Mouse (Mus musculus) intestine, embryonic 15.5 days (tissue): Measurements from ENCODE around the gene Cant1. TPM values are rescaled to one million over a fixed set of nuclear protein-coding genes. Genes with fewer than 3 reads are reported as not detected.

Source experiments
- ATAC-seq: fragments of 200-750 bp; cut with Nextera tagmentation; 2 replicates; pipeline ENCODE4 v1.8.0; 2017; ENCODE audit warnings: moderate TSS enrichment, moderate library complexity
- H3K27ac ChIP-seq: fragments of 300-500 bp; sonication (generic); 2 replicates; pipeline ENCODE4 v1.5.1; 2015; ENCODE audit warnings: mild to moderate bottlenecking, inconsistent platforms
- H3K27me3 ChIP-seq: fragments of 300-500 bp; sonication (generic); replicated peaks from 2 replicates; pipeline ENCODE4 v1.6.1; 2015; ENCODE audit warnings: inconsistent platforms
- H3K36me3 ChIP-seq: fragments of 300-500 bp; sonication (generic); 2 replicates; pipeline ENCODE4 v1.6.1; 2015; ENCODE audit warnings: inconsistent platforms
- H3K4me1 ChIP-seq: fragments of 300-500 bp; sonication (generic); replicated peaks from 2 replicates; pipeline ENCODE4 v1.6.1; 2015; ENCODE audit warnings: inconsistent platforms
- H3K4me2 ChIP-seq: fragments of 300-500 bp; sonication (generic); replicated peaks from 2 replicates; pipeline ENCODE4 v1.6.1; 2015; ENCODE audit warnings: mild to moderate bottlenecking, inconsistent platforms
- H3K4me3 ChIP-seq: fragments of 300-500 bp; sonication (generic); replicated peaks from 2 replicates; pipeline ENCODE4 v1.5.1; 2015; ENCODE audit warnings: inconsistent platforms
- H3K9ac ChIP-seq: fragments of 300-500 bp; sonication (generic); 2 replicates; pipeline ENCODE4 v1.6.1; 2015; ENCODE audit warnings: inconsistent platforms
- H3K9me3 ChIP-seq: fragments of 300-500 bp; sonication (generic); 2 replicates; pipeline ENCODE4 v1.6.1; 2016; ENCODE audit warnings: inconsistent platforms
- WGBS: fragments of 180-500 bp; shearing (Covaris S2); methylation state at CpG from one replicate; pipeline ENCODE4 v1.1.7; 2015; 5-methylcytosine and 5-hydroxymethylcytosine counted together
- polyA plus RNA-seq: library from polyadenylated mRNA; unstranded; fragments of >200 nt; fragmentation: Nextera tagmentation; extraction: Ambion mirVana; gene quantifications from 2 replicates; pipeline ENCODE4 v1.2.1, GENCODE M21; 2015

Gene Cant1
- polyA plus RNA-seq, 1 experiment from 2014 or later: 39.7 TPM

- H3K4me2 ChIP-seq: peak within 1 kb of the TSS; percentile 63
- no peaks in the 10 kb centered on the region for H3K36me3 ChIP-seq
- no peaks in the 10 kb centered on the region for H3K9me3 ChIP-seq
- WGBS: 1% methylated on average over 8 of the region's 8 CpGs
- peak within 1 kb of the TSS; percentile 82 for H3K27ac ChIP-seq
- peaks cover 40% of the 10 kb centered on the region for H3K4me1 ChIP-seq
- no peak for ATAC-seq
- peak within 1 kb of the TSS; percentile 30; the same call in 1 of the 2 replicates for H3K9ac ChIP-seq
- H3K4me3 ChIP-seq: peak within 1 kb of the TSS; percentile 38
- no peaks in the 10 kb centered on the region for H3K27me3 ChIP-seq
Observed at GRCm38 (mm10) chr11:118427986-118428385, 9.1 kb upstream of the Cant1 start, which contains the start of gene C1qtnf1. Gene C1qtnf1, plus strand, starts transcription at chr11:118428203.

GRCm38 (mm10) chr11:118427266-118427779 is 8.4 kb upstream of the Cant1 start:
- ATAC-seq: no peak
- Histone ChIP-seq H3K4me1 (peaks cover 40% of the 10 kb centered on the region), H3K4me2 (0 out of 2 replicates have a peak overlapping the region, but pooled peaks have one; percentile 63)

GRCm38 (mm10) chr11:118426765-118427164 is 7.9 kb upstream of the Cant1 start:
- H3K4me3 ChIP-seq: no peak overlapping the region
- H3K36me3 ChIP-seq: no peaks in the 10 kb centered on the region
- no peaks in the 10 kb centered on the region for H3K9me3 ChIP-seq
- peaks cover 38% of the 10 kb centered on the region for H3K4me1 ChIP-seq
- H3K27me3 ChIP-seq: no peaks in the 10 kb centered on the region
- H3K4me2 ChIP-seq: no peak overlapping the region
- no peak overlapping the region for H3K9ac ChIP-seq
- 69% methylated on average over 5 of the region's 5 CpGs for WGBS
- no peak for ATAC-seq
- no peak overlapping the region for H3K27ac ChIP-seq

More at GRCm38 (mm10) chr11:118427266-118427779, 8.4 kb upstream of the Cant1 start:
- no peak overlapping the region for H3K4me3 ChIP-seq
- no peaks in the 10 kb centered on the region for H3K36me3 ChIP-seq
- peak overlapping the region; percentile 82 for H3K27ac ChIP-seq
- no peaks in the 10 kb centered on the region for H3K27me3 ChIP-seq
- WGBS: 42% methylated on average over 3 of the region's 3 CpGs
- no peaks in the 10 kb centered on the region for H3K9me3 ChIP-seq
- no peak overlapping the region for H3K9ac ChIP-seq

GRCm38 (mm10) chr11:118424621-118425335 is 5.9 kb upstream of the Cant1 start:
- H3K4me3 ChIP-seq: no peak overlapping the region
- H3K27ac ChIP-seq: 0 out of 2 replicates have a peak overlapping the region, but pooled peaks have one; percentile 4
- 52% methylated on average over 13 of the region's 13 CpGs for WGBS
- no peak overlapping the region for H3K9ac ChIP-seq
- peaks cover 29% of the 10 kb centered on the region for H3K4me1 ChIP-seq
- H3K27me3 ChIP-seq: no peaks in the 10 kb centered on the region
- H3K9me3 ChIP-seq: no peaks in the 10 kb centered on the region
- no peaks in the 10 kb centered on the region for H3K36me3 ChIP-seq
- no peak for ATAC-seq
- H3K4me2 ChIP-seq: no peak overlapping the region

GRCm38 (mm10) chr11:118423266-118423971 is 4.5 kb upstream of the Cant1 start:
- 4% methylated on average over 18 of the region's 18 CpGs for WGBS
- peaks cover 17% of the 10 kb centered on the region for H3K4me1 ChIP-seq
- peak overlapping the region; percentile 26; the same call in 1 of the 2 replicates for H3K9ac ChIP-seq
- no peaks in the 10 kb centered on the region for H3K27me3 ChIP-seq
- ATAC-seq: no peak
- H3K36me3 ChIP-seq: no peaks in the 10 kb centered on the region
- no peak overlapping the region for H3K4me3 ChIP-seq
- peak overlapping the region; percentile 51 for H3K4me2 ChIP-seq
- H3K9me3 ChIP-seq: no peaks in the 10 kb centered on the region
- peak overlapping the region; percentile 29 for H3K27ac ChIP-seq

GRCm38 (mm10) chr11:118420261-118420660 is 1.4 kb upstream of the Cant1 start:
- Histone ChIP-seq H3K4me1 (peaks cover 31% of the 10 kb centered on the region), H3K9me3 (no peaks in the 10 kb centered on the region), H3K36me3 (peaks cover 4% of the 10 kb centered on the region; the same call in 1 of the 2 replicates), H3K27ac (no peak overlapping the region), H3K4me3 (no peak overlapping the region), H3K9ac (no peak overlapping the region), H3K4me2 (no peak overlapping the region), H3K27me3 (no peaks in the 10 kb centered on the region)
- ATAC-seq: no peak
- 73% methylated on average over 7 of the region's 7 CpGs for WGBS

GRCm38 (mm10) chr11:118418442-118418833 is 448 bp downstream of the Cant1 start:
- Histone ChIP-seq H3K27me3 (no peaks in the 10 kb centered on the region), H3K4me1 (peaks cover 27% of the 10 kb centered on the region), H3K4me3 (peak overlapping the region; percentile 90), H3K9ac (peak overlapping the region; percentile 98), H3K9me3 (no peaks in the 10 kb centered on the region), H3K36me3 (peaks cover 15% of the 10 kb centered on the region; the same call in 1 of the 2 replicates), H3K27ac (peak overlapping the region; percentile 83), H3K4me2 (peak overlapping the region; percentile 65)
- peak; percentile 26 for ATAC-seq
- WGBS: 4% methylated on average over 12 of the region's 12 CpGs

GRCm38 (mm10) chr11:118417496-118417895 is 1.4 kb downstream of the Cant1 start:
- no peak overlapping the region; the same call in 1 of the 2 replicates for H3K27ac ChIP-seq
- no peaks in the 10 kb centered on the region for H3K9me3 ChIP-seq
- peak overlapping the region; percentile 90 for H3K4me3 ChIP-seq
- WGBS: 92% methylated on average over 9 of the region's 9 CpGs
- no peak for ATAC-seq
- H3K4me1 ChIP-seq: peaks cover 31% of the 10 kb centered on the region
- peaks cover 15% of the 10 kb centered on the region; the same call in 1 of the 2 replicates for H3K36me3 ChIP-seq
- peak overlapping the region; percentile 65 for H3K4me2 ChIP-seq
- no peaks in the 10 kb centered on the region for H3K27me3 ChIP-seq
- peak overlapping the region; percentile 98; the same call in 1 of the 2 replicates for H3K9ac ChIP-seq

- Histone ChIP-seq H3K9me3 (no peaks in the 10 kb centered on the region), H3K36me3 (peaks cover 24% of the 10 kb centered on the region), H3K27ac (peak overlapping the region; percentile 72), H3K27me3 (no peaks in the 10 kb centered on the region), H3K4me2 (peak overlapping the region; percentile 65), H3K4me1 (peaks cover 38% of the 10 kb centered on the region), H3K9ac (no peak overlapping the region), H3K4me3 (0 out of 2 replicates have a peak overlapping the region, but pooled peaks have one; percentile 2)
- 67% methylated on average over 7 of the region's 7 CpGs for WGBS
- peak; percentile 37 for ATAC-seq
Observed at GRCm38 (mm10) chr11:118416046-118416445, 2.8 kb downstream of the Cant1 start.

- peak overlapping the region; percentile 72; the same call in 1 of the 2 replicates for H3K27ac ChIP-seq
- whole genome bisulfite sequencing: 79% methylated on average over 6 of the region's 6 CpGs
Observed at GRCm38 (mm10) chr11:118415630-118416029, 3.3 kb downstream of the Cant1 start.

GRCm38 (mm10) chr11:118414270-118414669 is 4.6 kb downstream of the Cant1 start:
- no peak overlapping the region for H3K27ac ChIP-seq
- H3K4me3 ChIP-seq: no peak overlapping the region
- 86% methylated on average over 5 of the region's 5 CpGs for WGBS
- no peak for ATAC-seq
- no peak overlapping the region for H3K9ac ChIP-seq
- H3K36me3 ChIP-seq: peaks cover 27% of the 10 kb centered on the region
- H3K9me3 ChIP-seq: no peaks in the 10 kb centered on the region
- no peak overlapping the region for H3K4me2 ChIP-seq
- peaks cover 43% of the 10 kb centered on the region for H3K4me1 ChIP-seq
- H3K27me3 ChIP-seq: no peaks in the 10 kb centered on the region

More at GRCm38 (mm10) chr11:118415630-118416029, 3.3 kb downstream of the Cant1 start:
- Histone ChIP-seq H3K27me3 (no peaks in the 10 kb centered on the region), H3K4me3 (0 out of 2 replicates have a peak overlapping the region, but pooled peaks have one; percentile 2), H3K9ac (no peak overlapping the region), H3K9me3 (no peaks in the 10 kb centered on the region), H3K4me2 (peak overlapping the region; percentile 65), H3K4me1 (peaks cover 41% of the 10 kb centered on the region), H3K36me3 (peaks cover 27% of the 10 kb centered on the region)
- no peak for ATAC-seq

GRCm38 (mm10) chr11:118413055-118413454 is 5.8 kb downstream of the Cant1 start:
- peaks cover 28% of the 10 kb centered on the region for H3K36me3 ChIP-seq
- WGBS: 81% methylated on average over 4 of the region's 4 CpGs

More at GRCm38 (mm10) chr11:118413055-118413454, 5.8 kb downstream of the Cant1 start:
- no peak for ATAC-seq
- Histone ChIP-seq H3K4me3 (no peak overlapping the region), H3K9me3 (no peaks in the 10 kb centered on the region), H3K9ac (no peak overlapping the region), H3K27me3 (no peaks in the 10 kb centered on the region), H3K27ac (no peak overlapping the region), H3K4me2 (no peak overlapping the region), H3K4me1 (peaks cover 45% of the 10 kb centered on the region)
